Mouse (Mus musculus) neural tube, embryonic 10.5 days (tissue): Measurements from ENCODE around the gene Trak2.
"Not testable (repeated sequence)": the region's sequence is repeated elsewhere in the genome, so short reads cannot be mapped to it uniquely, and the experiment has no call there.

Source experiments
- DNase-seq: peaks from one replicate; pipeline ENCODE4 v3.0.0-alpha.2; 2017; ENCODE audit warnings: low spot score; ENCODE audit errors: extremely low spot score

Gene Trak2

GRCm38 (mm10) chr1:58890697-58891290, 82.4 kb downstream of the Trak2 start:
- not testable (repeated sequence) for DNase-seq

GRCm38 (mm10) chr1:58889826-58890546, 83.2 kb downstream of the Trak2 start:
- DNase-seq = no peak

- DNase-seq = no peak
These were observed 87.6 kb downstream of the Trak2 start for GRCm38 (mm10) chr1:58885646-58886045.

GRCm38 (mm10) chr1:58883279-58883678, 90.0 kb downstream of the Trak2 start:
- DNase-seq = not testable (repeated sequence)

- DNase-seq = not testable (repeated sequence)
These were observed 93.9 kb downstream of the Trak2 start for GRCm38 (mm10) chr1:58879291-58879690.

DNA sequence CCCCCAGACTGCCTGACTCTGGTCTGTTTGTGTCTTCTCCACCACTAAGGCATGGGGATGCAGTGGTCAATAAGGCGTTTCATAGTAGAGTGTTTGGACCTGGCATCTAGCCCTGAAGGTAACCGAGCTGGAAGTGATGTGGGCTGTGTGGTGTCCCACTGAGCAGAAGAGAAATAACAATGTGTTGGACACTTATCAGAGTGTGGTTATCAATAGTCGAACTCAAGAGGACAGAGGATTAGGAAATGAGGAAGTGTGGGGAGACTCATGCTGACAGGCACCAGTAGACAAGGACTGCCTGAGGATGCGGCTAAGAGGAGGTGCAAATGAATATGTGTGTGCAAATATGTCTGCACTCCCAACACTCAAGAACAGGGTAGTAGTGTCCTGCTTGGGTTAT, 96.7 kb downstream of the Trak2 start:
- not testable (repeated sequence) for DNase-seq

GRCm38 (mm10) chr1:58860586-58860985, 112.6 kb downstream of the Trak2 start:
- not testable (repeated sequence) for DNase-seq

- not testable (repeated sequence) for DNase-seq
These were observed 113.4 kb downstream of the Trak2 start for GRCm38 (mm10) chr1:58859738-58860365.

GRCm38 (mm10) chr1:58859131-58859530, 114.1 kb downstream of the Trak2 start:
- not testable (repeated sequence) for DNase-seq

GRCm38 (mm10) chr1:58856811-58857210, 116.4 kb downstream of the Trak2 start:
- DNase-seq = not testable (repeated sequence)
